Mouse (Mus musculus): Measurements from ENCODE around the gene Ptrh1.

The Ptrh1 gene

GRCm38 (mm10) chr2:32798251-32798962 is 22.8 kb downstream of the Ptrh1 start:
- peak in 1 of 2 experiments; percentile 16 for DNase-seq

GRCm38 (mm10) chr2:32808816-32809566 is 33.4 kb downstream of the Ptrh1 start:
- no peak for DNase-seq

GRCm38 (mm10) chr2:32811959-32812358 is 36.4 kb downstream of the Ptrh1 start:
- DNase-seq, result no peak

GRCm38 (mm10) chr2:32816497-32816896 is 40.9 kb downstream of the Ptrh1 start:
- no peak for DNase-seq

- peak; percentile 47 to 58 for DNase-seq
Measured at GRCm38 (mm10) chr2:32816946-32817581, 41.5 kb downstream of the Ptrh1 start.

- no peak for DNase-seq
Measured at GRCm38 (mm10) chr2:32817589-32817988, 42.0 kb downstream of the Ptrh1 start.

GRCm38 (mm10) chr2:32818208-32818607 is 42.6 kb downstream of the Ptrh1 start:
- DNase-seq, result no peak

- DNase-seq, result peak; percentile 34 to 54
Measured at GRCm38 (mm10) chr2:32821041-32821802, 45.6 kb downstream of the Ptrh1 start.

GRCm38 (mm10) chr2:32822643-32823042 is 47.1 kb downstream of the Ptrh1 start:
- DNase-seq, result no peak

GRCm38 (mm10) chr2:32823153-32823552 is 47.6 kb downstream of the Ptrh1 start:
- no peak for DNase-seq

GRCm38 (mm10) chr2:32823579-32824154 is 48.1 kb downstream of the Ptrh1 start:
- DNase-seq, result no peak

GRCm38 (mm10) chr2:32824181-32824580 is 48.6 kb downstream of the Ptrh1 start:
- peak in 1 of 2 experiments; percentile 60 for DNase-seq

- no peak for DNase-seq
Measured at GRCm38 (mm10) chr2:32824778-32825177, 49.2 kb downstream of the Ptrh1 start.

- no peak for DNase-seq
Measured at GRCm38 (mm10) chr2:32825796-32826195, 50.2 kb downstream of the Ptrh1 start.
